Mouse (Mus musculus) stomach, postnatal 0 days (tissue): ENCODE results near the gene Snx20. TPM values are rescaled to one million over a fixed set of nuclear protein-coding genes. Genes with fewer than 3 reads are reported as not detected.
"Not testable (repeated sequence)": the region's sequence is repeated elsewhere in the genome, so short reads cannot be mapped to it uniquely, and the experiment has no call there.

ENCODE experiments used
- ATAC-seq: fragments of 200-750 bp; cut with Nextera tagmentation; 2 replicates; pipeline ENCODE4 v1.8.0; 2017; ENCODE audit not compliant: low FRiP score, low TSS enrichment
- DNase-seq: peaks from one replicate; pipeline ENCODE4 v3.0.0-alpha.2; 2016; ENCODE audit warnings: low spot score
- H3K27ac ChIP-seq: fragments of 300-500 bp; sonication (generic); replicated peaks from 2 replicates; pipeline ENCODE4 v1.5.1; 2014; ENCODE audit warnings: mild to moderate bottlenecking, control low read depth
- H3K27me3 ChIP-seq: fragments of 300-500 bp; sonication (generic); 2 replicates; pipeline ENCODE4 v1.6.1; 2014; ENCODE audit warnings: low read length; ENCODE audit not compliant: control insufficient read depth, insufficient read depth
- H3K36me3 ChIP-seq: fragments of 300-500 bp; sonication (generic); 2 replicates; pipeline ENCODE4 v1.6.1; 2014; ENCODE audit warnings: low read length, mixed read lengths; ENCODE audit not compliant: control insufficient read depth, insufficient read depth
- H3K4me1 ChIP-seq: fragments of 300-500 bp; sonication (generic); replicated peaks from 2 replicates; pipeline ENCODE4 v1.6.1; 2014; ENCODE audit warnings: antibody characterized with exemption; ENCODE audit not compliant: control insufficient read depth, insufficient read depth
- H3K4me2 ChIP-seq: fragments of 300-500 bp; sonication (generic); replicated peaks from 2 replicates; pipeline ENCODE4 v1.6.1; 2014; ENCODE audit warnings: low read depth, mild to moderate bottlenecking, control low read depth, moderate library complexity
- H3K4me3 ChIP-seq: fragments of 300-500 bp; sonication (generic); 2 replicates; pipeline ENCODE4 v1.5.1; 2014; ENCODE audit warnings: low read depth, low read length, control low read depth
- H3K9ac ChIP-seq: fragments of 300-500 bp; sonication (generic); 2 replicates; pipeline ENCODE4 v1.6.1; 2014; ENCODE audit warnings: mild to moderate bottlenecking, low read length, control low read depth, mixed read lengths
- H3K9me3 ChIP-seq: fragments of 300-500 bp; sonication (generic); 2 replicates; pipeline ENCODE4 v1.6.1; 2016; ENCODE audit warnings: low read length; ENCODE audit not compliant: control insufficient read depth
- CTCF ChIP-seq: IDR thresholded peaks from 2 replicates; pipeline ENCODE4 v1.5.1; 2016; ENCODE audit warnings: antibody characterized with exemption, low read depth, mild to moderate bottlenecking, moderate library complexity
- EP300 ChIP-seq: optimal IDR thresholded peaks from 2 replicates; pipeline ENCODE3; 2016; ENCODE audit warnings: antibody characterized with exemption
- WGBS: fragments of 180-500 bp; shearing (Covaris S2); extraction: QIAGEN DNeasy Blood & Tissue Kit; methylation state at CpG from one replicate; pipeline ENCODE4 v1.1.7; 2014; 5-methylcytosine and 5-hydroxymethylcytosine counted together
- polyA plus RNA-seq: library from polyadenylated mRNA; unstranded; fragments of >200 nt; fragmentation: Nextera tagmentation; extraction: Ambion mirVana; gene quantifications from 2 replicates; pipeline ENCODE4 v1.2.1, GENCODE M21; 2015

Gene Snx20
- polyA plus RNA-seq, 1 experiment from 2014 or later, result 2.1 TPM

DNA sequence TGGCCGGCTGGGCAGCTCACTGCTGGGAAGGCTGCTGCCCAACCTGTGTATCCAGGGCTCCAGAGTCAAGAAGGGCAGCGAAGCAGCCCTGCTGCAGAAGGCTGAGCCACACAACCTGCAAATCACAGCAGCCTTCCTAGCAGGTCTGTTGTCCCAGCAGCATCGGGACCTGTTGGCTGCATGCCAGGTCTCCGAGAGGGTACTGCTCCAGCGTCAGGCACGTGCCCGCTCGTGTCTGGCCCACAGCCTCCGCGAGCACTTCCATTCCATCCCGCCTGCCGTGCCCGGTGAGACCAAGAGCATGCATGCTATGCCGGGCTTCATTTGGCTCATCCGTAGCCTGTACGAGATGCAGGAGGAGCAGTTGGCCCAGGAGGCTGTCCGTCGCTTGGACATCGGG is 29.0 kb upstream of the Snx20 start:
- Histone ChIP-seq H3K9me3 (no peaks in the 10 kb centered on the region), H3K27ac (no peak overlapping the region), H3K27me3 (no peaks in the 10 kb centered on the region), H3K4me3 (no peak overlapping the region), H3K9ac (no peak overlapping the region), H3K36me3 (no peaks in the 10 kb centered on the region), H3K4me1 (no peaks in the 10 kb centered on the region), H3K4me2 (no peak overlapping the region)
- TF ChIP-seq EP300 (no peak), CTCF (no peak)
- DNase-seq (no peak), ATAC-seq (no peak)
- 84% methylated on average over 19 of the region's 19 CpGs for whole genome bisulfite sequencing

GRCm38 (mm10) chr8:88664121-88664520 is 28.2 kb upstream of the Snx20 start:
- ATAC-seq, result no peak
- no peaks in the 10 kb centered on the region for H3K4me1 ChIP-seq

DNA sequence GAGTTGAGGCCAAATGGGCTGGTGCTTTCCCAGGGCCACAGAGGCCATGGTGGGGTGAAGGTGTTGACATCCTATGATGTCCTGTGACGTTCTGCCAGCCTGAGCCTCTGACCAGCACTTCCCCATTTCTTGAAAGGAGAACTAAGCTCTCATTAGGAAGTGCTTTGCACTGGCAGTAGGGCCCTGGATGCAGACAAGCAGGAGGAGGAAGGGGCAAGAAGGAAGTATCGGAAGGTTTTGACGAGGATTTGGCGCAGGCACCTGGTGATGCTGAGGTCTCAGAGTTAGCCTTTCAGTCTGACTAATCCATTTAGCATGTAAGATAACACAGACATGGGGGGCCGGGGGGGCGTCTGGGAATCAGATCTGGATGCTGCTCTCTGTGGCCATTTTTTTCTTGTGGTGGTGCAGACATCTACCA is 26.5 kb upstream of the Snx20 start:
- ATAC-seq, result no peak
- no peak overlapping the region for H3K27ac ChIP-seq

More at GRCm38 (mm10) chr8:88664121-88664520, 28.2 kb upstream of the Snx20 start:
- Histone ChIP-seq H3K9me3 (no peaks in the 10 kb centered on the region), H3K27ac (no peak overlapping the region), H3K27me3 (no peaks in the 10 kb centered on the region), H3K9ac (no peak overlapping the region), H3K4me2 (no peak overlapping the region), H3K36me3 (no peaks in the 10 kb centered on the region), H3K4me3 (no peak overlapping the region)
- no peak for DNase-seq
- TF ChIP-seq EP300 (no peak), CTCF (no peak)
- 87% methylated on average over 16 of the region's 16 CpGs for WGBS

GRCm38 (mm10) chr8:88659873-88660272 is 23.9 kb upstream of the Snx20 start:
- Histone ChIP-seq H3K9me3 (no peaks in the 10 kb centered on the region), H3K4me3 (no peak overlapping the region), H3K4me2 (no peak overlapping the region), H3K4me1 (no peaks in the 10 kb centered on the region), H3K27ac (no peak overlapping the region), H3K9ac (no peak overlapping the region), H3K36me3 (no peaks in the 10 kb centered on the region), H3K27me3 (no peaks in the 10 kb centered on the region)
- DNase-seq (no peak), ATAC-seq (no peak)
- TF ChIP-seq CTCF (no peak), EP300 (no peak)
- 56% methylated on average over 3 of the region's 3 CpGs for WGBS

More for the DNA sequence above, 26.5 kb upstream of the Snx20 start:
- no peak for TF ChIP-seq EP300
- no peak for TF ChIP-seq CTCF
- Histone ChIP-seq H3K4me3 (no peak overlapping the region), H3K4me1 (no peaks in the 10 kb centered on the region), H3K9ac (no peak overlapping the region), H3K9me3 (no peaks in the 10 kb centered on the region), H3K27me3 (no peaks in the 10 kb centered on the region), H3K36me3 (no peaks in the 10 kb centered on the region), H3K4me2 (no peak overlapping the region)
- no peak for DNase-seq
- WGBS, result 79% methylated on average over 6 of the region's 6 CpGs

- no peaks in the 10 kb centered on the region for H3K9me3 ChIP-seq
- H3K4me3 ChIP-seq, result no peak overlapping the region
- H3K9ac ChIP-seq, result no peak overlapping the region
- no peak overlapping the region for H3K27ac ChIP-seq
- no peak overlapping the region for H3K4me2 ChIP-seq
- DNase-seq (no peak), ATAC-seq (no peak)
- H3K36me3 ChIP-seq, result no peaks in the 10 kb centered on the region
- TF ChIP-seq EP300 (no peak), CTCF (no peak)
- H3K4me1 ChIP-seq, result no peaks in the 10 kb centered on the region
- no peaks in the 10 kb centered on the region for H3K27me3 ChIP-seq
These were observed 19.4 kb upstream of the Snx20 start for GRCm38 (mm10) chr8:88655334-88655733.

GRCm38 (mm10) chr8:88651122-88651521 is 15.2 kb upstream of the Snx20 start:
- not testable (repeated sequence) for H3K4me3 ChIP-seq, H3K9me3 ChIP-seq, H3K4me2 ChIP-seq, DNase-seq, ATAC-seq, H3K9ac ChIP-seq, H3K27ac ChIP-seq, H3K36me3 ChIP-seq, H3K4me1 ChIP-seq, H3K27me3 ChIP-seq
- WGBS, result 52% methylated on average over 4 of the region's 4 CpGs
